Mouse (Mus musculus) adrenal gland, postnatal 4 days (tissue): ENCODE results near the gene Cited4. TPM values are rescaled to one million over a fixed set of nuclear protein-coding genes. Genes with fewer than 3 reads are reported as not detected.

Experiments used
- DNase-seq, 2 experiments: peaks; one replicate each; pipeline ENCODE4 v3.0.0; 2021 to 2022; ENCODE audit warnings: low spot score in 2 of 2, mixed read lengths in 2 of 2
- long read RNA-seq, 2 experiments: library from polyadenylated mRNA; stranded (forward); transcript quantifications; one replicate each; pipeline ENCODE4 v2.0.0; 2021
- total RNA-seq, 2 experiments: library from RNA; stranded (reverse); gene quantifications; 2 replicates each; pipeline ENCODE4 v1.2.3; 2021

The Cited4 gene
- total RNA-seq = 10 to 100 TPM in 1 of 2 experiments, 1 to 10 TPM in 1; 8.2 to 10.4 TPM
- long read RNA-seq, experiment 1, transcript Cited4-201 (1 exons, 1,249 nt) = major isoform, 21 of 21 reads
- long read RNA-seq, experiment 1, partial matches to known transcripts = 0 of 21 reads
- long read RNA-seq, experiment 1, other reads (novel, unspliced or antisense) = 0 of 21 reads
- long read RNA-seq, experiment 2, transcript Cited4-201 (1 exons, 1,249 nt) = major isoform, 25 of 25 reads
- long read RNA-seq, experiment 2, partial matches to known transcripts = 0 of 25 reads
- long read RNA-seq, experiment 2, other reads (novel, unspliced or antisense) = 0 of 25 reads

DNA sequence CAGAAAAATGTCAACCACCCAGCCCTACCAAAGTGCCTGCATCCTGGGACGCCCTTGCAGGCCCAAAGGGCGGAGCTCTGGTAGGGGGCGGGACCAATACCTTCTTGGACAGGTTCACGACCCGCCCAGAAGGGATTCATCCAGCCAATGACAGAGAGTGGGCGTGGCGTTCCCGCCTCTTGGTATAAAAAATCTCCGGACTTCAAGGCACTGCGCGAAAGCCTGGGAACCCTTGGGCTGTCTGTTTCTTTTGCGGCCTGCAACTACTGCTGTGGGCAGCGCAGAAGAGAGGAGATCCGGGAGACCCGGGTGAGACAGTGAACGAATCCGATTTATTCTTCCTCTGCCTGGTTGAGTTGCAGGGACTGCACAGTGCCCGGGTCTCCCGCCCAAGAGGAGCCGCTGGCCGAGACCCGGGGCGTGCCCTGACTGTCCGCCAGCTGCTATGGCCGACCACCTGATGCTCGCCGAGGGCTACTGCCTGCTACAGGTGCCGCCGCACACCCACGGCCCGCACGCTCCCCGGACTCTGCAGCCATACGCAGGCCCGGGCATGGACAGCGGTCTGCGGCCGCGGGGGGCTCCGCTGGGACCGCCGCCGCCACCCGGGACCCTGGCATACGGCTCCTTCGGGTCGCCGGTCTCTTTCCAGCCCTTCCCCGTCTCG lies at the start of gene Cited4:
Gene Cited4, plus strand, starts transcription at position 215 of the 667 bp plus-strand sequence.
- peak; percentile 60 to 84 for DNase-seq

DNA sequence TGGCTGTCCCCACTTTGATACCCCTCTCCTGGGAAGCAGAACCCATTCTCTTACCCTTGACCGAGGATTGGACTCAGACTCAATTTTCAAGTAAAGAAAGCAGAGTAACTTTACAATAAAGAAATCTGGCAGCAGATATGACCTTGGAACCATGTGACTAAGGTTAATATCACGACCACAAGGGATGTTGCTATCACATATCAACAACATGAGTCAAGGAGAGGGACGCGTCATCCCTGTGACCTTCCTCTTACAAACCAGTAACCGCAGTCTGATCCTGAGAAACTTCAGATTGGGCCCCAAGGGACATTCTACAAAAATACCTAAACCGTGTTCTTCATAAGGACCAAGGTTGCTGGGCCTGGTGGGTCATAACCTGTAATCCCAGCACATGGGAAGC lies 38.6 kb upstream of the Cited4 start:
- no peak for DNase-seq

DNA sequence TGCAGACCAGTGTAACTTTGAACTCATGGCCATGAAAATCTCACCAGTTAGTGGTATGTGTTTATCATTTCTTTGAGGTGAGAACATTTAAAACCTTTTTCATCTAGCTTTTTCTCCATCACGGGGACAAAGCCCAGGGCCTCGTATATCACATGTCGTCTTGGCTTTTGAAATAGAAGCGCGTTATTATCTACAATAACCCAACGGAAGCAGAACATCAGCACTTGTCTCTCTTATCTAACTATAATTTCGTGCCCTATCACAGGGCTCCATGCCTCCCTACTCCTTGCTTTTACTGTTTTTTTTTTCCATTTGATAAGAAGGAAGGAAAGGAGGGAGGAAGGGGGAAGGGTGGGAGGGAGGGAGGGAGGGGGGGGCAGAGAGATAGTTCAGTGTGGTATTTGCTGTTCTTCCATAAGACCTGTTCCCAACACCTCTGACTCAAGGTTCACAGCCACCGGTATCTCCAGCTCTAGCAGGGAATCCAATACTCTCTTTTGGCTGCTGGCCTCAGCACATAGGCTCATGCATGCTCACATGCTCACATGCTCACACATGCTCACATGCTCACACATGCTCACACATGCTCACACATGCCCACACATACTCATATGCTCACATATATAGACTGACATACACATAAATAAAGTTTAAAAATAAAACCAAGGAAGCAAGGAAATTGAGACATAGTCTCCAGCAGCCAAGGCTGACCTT lies 36.0 kb upstream of the Cited4 start:
- DNase-seq = no peak

DNA sequence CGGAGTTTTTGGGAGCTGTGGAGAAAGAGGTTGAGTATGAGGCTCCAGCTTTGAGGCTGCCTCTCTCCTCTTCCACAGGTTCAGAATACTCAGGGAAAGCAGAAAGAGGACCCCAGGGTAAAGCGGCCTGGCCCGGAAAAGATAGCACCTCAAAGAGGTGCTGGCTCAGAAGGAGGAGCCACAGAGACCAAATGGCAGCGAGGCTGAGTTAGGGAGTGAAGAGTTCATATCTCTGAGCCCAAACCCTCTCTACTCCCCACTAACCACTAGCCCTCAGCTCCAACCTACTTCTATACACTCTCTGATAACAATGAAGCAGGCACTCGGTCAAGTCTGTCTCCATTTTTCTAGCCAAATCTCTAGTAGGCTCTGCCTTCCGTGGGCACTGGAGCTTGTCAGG lies 34.5 kb upstream of the Cited4 start:
- no peak for DNase-seq

DNA sequence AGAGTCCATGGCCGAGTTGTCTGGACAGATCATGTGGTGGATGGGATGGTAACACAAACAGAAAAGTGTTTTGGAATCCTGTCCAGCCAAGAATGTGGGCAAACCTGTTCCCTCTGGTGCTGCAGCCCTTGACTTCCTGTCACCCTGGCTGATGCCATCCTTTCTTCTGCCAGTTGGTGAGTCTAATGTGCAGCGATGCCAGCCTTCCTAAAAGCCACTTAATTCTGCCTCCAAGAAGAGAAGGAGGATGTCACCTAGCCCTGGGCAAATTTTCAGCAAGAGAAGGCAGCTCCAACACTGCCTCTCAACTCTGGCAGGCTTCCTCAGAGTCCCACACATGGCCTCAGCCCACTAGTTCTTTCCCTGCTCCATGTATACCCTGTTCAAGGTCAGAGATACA lies 31.0 kb upstream of the Cited4 start:
- no peak for DNase-seq

DNA sequence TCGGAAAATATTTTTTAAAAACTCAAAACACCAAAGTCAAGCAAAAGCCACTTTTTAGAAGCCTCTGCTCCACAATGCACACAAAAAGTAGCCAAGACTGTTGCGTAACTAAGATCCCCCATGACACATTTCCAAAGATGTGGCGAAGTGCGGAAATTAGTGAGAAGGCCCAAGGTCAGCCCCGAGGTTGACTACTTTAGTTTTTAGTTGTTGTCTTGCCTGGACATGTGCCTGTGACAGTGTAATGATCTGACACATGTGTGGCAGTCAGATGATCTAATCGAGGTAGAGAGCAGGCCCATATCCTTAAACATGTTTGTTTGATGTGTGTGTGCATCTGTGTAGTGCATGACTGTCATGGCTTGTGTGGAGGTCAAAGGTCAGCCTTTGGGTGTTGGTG lies 24.4 kb upstream of the Cited4 start:
- no peak for DNase-seq

DNA sequence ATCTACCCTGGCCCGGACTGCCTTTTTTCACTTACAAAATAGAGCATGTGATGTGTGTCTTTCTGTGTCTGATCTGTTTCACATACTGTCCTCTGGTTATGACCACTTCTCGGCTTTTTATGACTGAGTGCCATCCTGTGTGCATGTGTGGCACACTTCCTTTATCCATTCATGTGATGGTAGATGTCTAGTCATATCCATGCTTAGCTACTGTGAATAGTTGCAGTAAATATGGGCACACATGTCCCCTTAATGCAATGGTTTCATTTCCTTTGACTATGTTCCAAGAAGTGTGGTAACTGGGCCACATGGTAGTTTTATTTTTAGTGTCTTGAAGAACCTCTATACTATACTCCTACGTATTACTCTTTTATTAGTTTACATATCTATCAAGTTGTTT lies 22.5 kb upstream of the Cited4 start:
- no peak for DNase-seq

DNA sequence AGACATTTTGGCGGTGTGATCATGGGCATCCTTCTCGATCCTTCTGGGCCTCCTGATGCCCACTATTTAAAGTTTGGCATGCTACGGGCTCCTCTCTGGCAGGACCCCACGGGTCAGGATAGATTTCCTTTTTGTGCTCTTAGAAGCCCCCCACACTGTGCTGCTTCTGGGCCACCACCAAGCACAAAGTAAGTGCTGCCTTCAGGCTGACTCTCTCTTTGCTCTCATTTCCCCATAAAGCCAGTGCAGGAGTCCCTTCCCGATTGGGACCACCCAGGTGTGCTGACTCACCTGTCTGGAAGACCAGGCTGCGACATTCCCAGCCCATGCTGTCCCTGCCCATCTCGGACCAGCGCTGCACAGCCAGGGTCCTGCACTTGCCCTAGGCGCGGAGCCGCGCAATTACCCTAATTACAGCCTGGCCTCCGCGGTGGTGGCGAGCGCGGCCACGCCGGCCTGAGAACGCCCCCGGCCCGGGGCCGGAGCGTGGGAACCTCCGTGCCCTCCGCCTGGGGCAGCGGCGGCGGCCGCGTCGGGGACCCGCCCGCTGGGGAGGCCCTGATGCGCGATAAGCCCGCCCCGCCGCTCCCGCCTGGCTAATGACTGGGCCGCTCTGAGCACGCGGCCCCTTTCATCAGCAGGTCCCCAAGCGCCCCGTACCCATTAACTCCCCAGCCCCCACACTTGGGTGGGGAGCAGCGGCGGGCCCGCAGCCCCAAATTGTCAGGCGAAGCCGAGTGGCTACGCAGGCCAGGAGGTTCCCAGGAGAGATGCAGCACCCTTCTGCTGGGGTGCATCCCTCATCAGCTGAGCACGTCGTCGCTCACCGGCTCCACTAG lies 16.8 kb upstream of the Cited4 start:
- DNase-seq = no peak

DNA sequence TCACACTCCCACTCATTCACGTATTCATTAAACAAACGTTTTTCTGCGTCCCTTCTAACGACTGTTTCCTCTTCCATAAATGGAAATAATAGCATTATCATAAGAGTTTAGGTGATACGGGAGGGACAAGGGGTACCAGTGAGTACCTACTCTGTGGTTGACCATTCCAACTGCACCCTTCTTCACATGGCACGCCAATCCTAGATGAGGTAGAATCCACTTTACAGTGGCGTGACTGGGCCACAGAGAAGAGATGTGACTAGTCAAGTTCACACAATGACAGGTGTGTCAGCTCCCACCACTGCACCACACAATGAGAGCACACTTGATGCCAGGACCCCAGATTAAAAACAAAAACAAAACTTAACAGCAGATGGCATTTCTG lies 16.2 kb upstream of the Cited4 start:
- no peak for DNase-seq

DNA sequence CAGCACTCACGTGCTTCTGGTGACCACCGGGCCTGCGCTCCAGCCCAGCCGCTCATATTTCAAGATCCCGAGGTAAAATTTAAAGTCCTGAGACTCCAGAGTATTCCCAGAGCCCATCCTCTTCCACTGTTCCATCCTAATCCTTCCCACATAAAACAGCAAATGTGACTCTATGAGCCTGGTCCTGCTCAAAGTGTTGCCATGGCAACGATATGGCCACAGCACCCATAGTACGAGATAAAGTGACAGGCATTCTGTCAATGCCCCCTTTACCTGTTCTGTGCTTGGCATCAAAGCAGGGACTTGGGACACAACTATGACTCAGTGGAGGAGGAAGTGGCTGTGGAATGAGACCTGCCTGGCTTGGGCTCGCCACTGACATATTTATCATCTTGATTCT lies 10.5 kb upstream of the Cited4 start:
- no peak for DNase-seq

DNA sequence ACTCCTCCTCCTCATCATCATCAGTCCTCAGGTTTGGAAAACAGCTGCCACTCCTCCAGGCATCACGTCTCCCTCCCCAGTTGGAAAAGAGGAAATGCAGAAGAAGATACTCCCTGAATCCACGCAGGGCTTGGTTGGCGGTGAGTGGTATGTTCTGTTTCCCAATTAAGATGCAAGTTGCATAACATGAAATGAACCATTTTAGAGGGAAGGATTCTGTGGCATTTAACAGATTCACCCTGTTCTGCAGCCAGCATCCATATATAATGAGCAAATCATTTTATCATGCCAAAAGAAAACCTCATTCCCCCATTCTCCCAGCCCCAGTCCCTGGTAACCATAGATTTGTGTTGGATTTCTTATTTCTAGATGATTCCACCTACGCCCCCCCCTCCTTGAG lies 5.9 kb upstream of the Cited4 start:
- no peak for DNase-seq

DNA sequence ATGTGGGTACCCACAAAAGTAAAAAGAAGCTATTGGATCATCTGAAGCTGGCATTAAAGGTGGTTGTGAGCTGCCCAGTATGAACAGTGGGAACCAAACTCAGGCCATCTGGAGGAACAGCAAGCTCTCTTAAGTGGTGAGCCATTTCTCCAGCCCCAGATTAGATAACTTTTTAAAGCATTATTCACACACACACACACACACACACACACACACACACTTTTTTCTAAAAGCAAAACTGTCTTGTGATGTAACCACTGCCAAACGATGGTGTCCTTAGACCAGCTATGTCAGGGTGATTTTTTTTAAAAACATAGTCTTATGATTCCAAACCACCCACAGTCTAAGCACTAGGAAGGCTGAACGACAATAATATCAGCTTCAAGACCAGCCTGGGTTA lies 1.8 kb upstream of the Cited4 start:
- no peak for DNase-seq

DNA sequence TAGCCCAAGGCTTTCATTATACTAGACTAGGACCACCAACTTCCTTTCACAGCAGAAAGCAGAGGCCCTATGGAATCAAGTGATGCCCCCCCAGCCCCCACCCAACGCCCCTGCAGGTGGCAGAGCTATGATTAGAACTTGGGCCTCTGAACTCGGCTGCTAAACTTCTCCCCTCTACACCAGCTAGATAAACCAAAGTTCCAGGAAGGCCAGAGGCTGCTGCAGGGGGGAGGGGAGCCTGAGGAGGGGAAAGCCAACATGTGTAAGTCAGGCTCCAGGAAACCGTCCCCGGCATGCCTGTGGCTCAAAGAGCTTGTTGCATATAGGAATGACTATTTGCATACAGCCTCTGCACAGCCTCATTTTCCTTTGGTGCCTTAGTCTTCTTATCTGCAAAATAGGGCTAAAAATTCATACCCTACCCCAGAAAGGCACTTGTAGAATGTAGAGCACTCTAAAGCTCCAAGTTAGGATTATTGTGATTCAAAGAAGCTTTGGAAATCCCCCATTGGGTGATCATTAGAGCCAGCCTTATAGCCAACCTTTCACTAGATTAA lies 1.1 kb upstream of the Cited4 start:
- DNase-seq = no peak

DNA sequence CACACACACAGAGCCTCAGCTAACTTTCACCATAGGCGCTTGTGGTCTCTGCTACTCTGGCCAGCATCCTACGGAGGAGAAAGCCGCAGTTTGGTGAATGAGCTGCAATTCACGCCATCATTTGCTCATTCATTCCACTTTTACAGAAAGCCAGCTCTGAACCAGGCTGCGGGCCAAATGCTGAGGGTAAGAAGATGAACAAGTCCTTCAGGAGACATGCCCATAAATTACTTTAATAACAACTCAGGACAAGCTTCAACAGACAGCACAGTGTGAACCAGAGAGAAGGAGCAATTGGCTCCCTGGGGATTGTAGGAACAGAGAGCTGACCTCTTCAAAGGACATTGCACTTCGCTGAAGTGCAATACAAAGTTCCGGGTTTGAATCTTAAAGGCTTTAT lies 590 bp upstream of the Cited4 start:
- DNase-seq = peak in 1 of 2 experiments; percentile 21

DNA sequence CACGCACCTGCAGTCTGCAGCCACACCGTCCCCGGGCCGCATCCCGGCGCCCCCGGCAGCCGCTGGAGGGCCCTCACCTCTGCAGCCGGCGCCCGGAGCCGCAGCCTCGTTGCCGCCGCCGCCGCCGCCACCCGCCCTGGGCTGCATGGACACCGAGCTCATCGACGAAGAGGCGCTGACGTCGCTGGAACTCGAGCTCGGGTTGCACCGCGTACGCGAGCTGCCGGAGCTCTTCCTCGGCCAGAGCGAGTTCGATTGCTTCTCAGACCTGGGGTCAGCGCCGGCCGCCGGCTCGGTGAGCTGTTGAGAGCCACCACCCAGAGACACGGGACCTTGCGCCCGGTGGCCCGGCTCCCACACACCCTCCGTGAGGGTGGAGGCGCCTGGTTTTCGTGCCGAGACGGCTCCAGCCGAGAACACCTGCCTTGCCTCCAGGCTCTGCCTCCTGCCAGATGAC lies 701 bp downstream of the Cited4 start:
- DNase-seq = peak; percentile 26 to 37

DNA sequence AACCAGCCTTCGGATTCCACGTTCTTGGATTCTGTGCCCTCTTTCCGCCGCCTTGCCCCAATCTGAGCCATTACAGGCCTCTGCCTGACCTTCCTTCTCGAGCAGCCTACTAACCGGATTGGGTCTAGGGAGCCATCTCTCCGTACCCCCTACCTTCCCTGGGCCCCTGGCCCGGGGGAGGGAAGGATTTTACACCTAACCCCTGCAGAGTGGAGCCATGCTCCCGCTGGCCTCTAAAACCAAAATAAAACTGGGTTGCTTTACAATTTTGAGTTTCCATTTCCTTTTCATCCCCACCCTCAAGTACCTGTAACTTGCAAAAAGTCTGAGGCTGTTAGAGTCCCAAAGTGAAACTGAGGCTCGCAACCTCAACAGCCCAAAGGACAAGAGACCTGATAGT lies 1.2 kb downstream of the Cited4 start:
- no peak for DNase-seq

DNA sequence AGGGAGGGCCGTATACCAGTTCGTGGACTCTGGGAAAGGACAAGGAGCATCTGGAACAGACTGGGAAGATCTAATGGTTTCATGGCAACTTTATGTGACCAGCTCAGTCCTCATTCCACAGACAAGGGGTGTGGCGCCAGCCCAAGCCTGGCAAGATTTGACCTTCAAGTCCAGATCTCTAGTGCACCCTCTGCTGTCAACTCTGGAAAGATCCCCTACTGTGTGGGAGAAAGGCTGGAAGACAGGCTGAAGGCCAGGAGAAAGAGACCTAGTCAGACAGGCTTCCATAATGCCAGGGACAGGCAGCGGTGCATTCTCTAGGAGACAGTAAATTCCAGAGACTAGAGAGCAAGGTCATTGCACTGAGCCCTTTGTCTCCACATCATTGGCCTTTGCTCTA lies 2.2 kb downstream of the Cited4 start:
- no peak for DNase-seq

DNA sequence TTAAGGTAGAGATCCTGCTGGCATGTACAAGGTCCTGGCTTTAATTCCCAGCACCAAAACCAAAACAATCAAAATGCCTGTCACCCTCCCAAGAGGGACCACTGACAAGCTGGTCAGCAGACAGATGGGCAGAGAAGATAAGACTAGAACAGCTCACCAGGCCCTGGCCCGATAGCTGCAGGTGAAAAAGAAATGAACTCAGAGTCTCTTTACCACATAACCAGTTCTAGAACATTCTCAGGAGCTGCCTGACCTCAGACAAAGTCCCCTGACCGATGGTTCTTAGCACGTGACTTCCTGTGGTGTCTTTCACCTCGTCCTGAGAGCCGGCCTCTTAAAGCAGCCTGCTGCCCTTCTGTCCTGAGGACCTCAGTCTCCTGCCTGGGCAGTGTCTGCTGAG lies 3.2 kb downstream of the Cited4 start:
- no peak for DNase-seq

DNA sequence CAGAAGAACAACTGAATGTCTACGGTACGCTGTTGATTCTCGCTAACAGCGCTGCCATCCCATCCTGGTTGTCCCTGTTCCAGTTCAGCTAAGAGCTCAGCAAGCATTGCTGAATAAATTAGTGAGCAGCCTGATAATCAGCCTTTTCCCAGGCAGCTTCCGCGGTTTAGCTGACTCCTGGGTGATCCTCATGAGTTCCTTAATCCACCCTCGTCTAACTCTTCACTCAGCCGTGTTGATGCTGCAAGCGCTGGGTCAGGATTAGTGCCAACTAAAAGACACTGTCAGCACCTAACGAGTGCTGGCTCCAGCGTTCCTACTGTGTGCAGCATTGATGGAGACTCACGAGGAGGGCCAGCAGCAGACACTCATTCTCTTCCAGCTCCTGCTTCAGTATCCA lies 4.7 kb downstream of the Cited4 start:
- DNase-seq = no peak

DNA sequence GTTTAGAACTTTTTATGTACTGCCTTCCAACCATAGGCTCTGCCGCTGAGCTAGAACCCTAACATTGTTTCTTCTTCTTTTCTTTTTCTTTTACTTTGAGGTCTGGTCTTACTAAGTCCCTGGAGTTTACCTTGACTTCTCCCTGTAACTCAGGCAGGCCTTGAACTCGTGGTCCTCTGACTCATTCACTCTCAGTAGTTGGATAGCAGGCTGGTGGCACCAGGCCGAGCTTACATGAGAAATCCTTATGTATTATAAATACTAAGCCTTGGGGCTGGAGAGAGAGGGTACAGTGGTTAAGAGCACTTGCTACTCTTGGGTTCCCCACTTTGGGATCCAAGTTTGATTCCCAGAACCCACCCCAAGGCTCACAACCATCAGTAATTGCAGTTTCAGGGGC lies 7.2 kb downstream of the Cited4 start:
- no peak for DNase-seq

DNA sequence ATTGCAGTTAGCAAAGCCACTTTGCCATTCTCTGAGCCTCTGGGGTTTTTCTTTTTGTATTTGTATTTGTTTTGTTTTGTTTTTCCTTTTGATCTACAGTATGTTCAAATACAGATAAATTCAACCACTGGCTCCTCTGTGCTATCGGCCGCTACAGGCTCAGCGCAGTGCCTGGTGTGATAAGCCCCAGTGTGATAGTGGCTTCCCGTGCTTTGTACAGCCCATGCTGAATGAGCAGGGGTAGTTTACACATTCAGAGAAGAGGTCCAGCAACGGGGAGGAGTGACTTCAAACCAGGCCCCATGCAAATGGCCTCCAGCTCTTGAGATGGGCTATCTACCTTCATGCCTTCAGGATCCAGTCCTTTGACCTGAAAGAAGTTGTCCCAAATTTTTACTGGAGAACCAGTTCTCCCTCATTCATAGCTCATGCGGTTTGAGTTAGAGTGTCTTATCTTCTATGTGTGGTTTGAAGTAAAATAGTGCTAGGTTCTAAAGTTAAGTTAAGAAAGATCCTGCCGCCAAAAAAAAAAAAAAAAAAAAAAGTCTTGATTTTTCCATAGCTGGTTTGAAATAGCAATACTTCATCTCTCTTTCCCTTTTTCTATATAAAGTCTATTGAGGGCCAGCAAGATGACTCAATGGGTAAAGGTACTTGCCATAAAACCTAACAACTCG lies 8.5 kb downstream of the Cited4 start:
- no peak for DNase-seq
